Mouse (Mus musculus): Measurements from ENCODE around the gene Grip1.

Gene Grip1

GRCm38 (mm10) chr10:119834122-119834521 lies 380.5 kb downstream of the Grip1 start:
- no peak for DNase-seq (ENCODE audit: low spot score)

GRCm38 (mm10) chr10:119839645-119840044 lies 386.0 kb downstream of the Grip1 start:
- no peak for DNase-seq (ENCODE audit: low spot score)

GRCm38 (mm10) chr10:119842004-119842403 lies 388.4 kb downstream of the Grip1 start:
- DNase-seq (ENCODE audit: low spot score): no peak

- DNase-seq (ENCODE audit: low spot score): no peak
Measured at GRCm38 (mm10) chr10:119845705-119846410, 392.2 kb downstream of the Grip1 start.

GRCm38 (mm10) chr10:119851594-119851993 lies 398.0 kb downstream of the Grip1 start:
- no peak for DNase-seq (ENCODE audit: low spot score)

DNA sequence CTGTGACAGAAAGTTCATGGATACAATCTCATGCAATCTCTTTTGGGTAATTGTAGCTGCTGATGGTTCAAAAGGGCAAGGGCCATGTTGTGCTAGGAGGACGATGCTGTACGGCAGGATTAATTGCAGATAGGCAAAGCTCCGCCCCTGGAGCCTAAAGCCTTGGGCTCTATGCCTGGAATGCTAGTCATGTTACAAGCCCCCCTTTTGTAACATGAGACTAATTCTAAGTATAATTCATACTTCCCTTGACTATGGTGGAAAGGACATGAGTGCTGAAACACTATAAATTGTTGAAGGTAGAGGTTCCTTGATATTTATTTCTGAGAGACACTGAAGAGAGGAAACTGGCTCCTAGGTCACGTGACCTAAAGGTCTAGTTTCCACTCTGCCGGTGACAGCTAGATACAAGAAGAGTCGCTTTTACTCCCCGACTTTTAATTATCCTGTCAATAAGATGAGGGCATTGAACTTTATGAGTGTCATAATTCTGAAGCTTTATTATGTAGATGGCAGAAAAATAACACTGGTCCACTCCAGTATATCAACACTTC lies 399.0 kb downstream of the Grip1 start:
- DNase-seq (ENCODE audit: low spot score): no peak

DNA sequence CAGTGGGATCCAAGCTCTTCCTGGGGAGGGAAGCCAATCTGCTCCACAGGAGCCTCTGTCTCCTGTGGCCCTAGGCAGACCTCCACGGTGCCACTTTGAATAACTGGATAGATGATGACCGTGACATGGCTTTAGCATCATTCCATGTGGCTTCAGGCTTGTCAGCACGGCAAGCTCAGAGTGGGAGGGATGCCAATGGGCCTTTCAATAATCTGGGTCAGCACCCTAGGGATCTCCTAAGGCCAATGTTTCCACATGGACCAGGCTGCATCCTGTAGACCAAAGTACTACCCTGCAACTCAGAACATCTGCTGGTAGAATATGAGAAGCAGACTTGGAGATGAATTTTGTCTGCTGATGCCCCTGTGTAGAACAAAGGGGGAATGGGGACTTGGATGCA lies 414.1 kb downstream of the Grip1 start:
- no peak for DNase-seq (ENCODE audit: low spot score)

- DNase-seq (ENCODE audit: low spot score): no peak
Measured at GRCm38 (mm10) chr10:119868995-119869579, 415.5 kb downstream of the Grip1 start.

GRCm38 (mm10) chr10:119876721-119877120 lies 423.1 kb downstream of the Grip1 start:
- DNase-seq (ENCODE audit: low spot score): no peak

DNA sequence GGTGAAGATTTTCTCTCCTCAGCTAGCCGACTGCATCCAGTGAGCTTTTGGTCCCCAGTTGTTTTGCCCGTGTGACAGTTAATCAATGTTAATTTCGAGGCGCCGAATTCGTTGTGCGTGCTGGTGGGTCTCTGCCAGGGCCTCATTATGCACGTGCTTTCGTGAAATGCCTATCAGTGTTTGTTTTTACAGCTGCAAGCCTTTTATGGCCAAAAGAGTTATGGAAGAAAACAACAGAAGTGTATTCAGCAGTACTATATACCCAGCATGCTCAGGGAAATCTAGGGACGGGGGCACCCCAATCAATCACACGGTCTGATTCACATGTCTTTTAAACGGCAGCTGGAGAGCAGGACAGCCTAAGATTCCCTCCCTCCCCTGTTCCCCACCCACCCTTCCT lies 424.7 kb downstream of the Grip1 start:
- no peak for DNase-seq (ENCODE audit: low spot score)

- no peak for DNase-seq (ENCODE audit: low spot score)
Measured at GRCm38 (mm10) chr10:119884591-119884990, 431.0 kb downstream of the Grip1 start.

GRCm38 (mm10) chr10:119885563-119885962 lies 431.9 kb downstream of the Grip1 start:
- DNase-seq (ENCODE audit: low spot score): no peak

- DNase-seq (ENCODE audit: low spot score): no peak
Measured at GRCm38 (mm10) chr10:119886681-119887080, 433.1 kb downstream of the Grip1 start.

DNA sequence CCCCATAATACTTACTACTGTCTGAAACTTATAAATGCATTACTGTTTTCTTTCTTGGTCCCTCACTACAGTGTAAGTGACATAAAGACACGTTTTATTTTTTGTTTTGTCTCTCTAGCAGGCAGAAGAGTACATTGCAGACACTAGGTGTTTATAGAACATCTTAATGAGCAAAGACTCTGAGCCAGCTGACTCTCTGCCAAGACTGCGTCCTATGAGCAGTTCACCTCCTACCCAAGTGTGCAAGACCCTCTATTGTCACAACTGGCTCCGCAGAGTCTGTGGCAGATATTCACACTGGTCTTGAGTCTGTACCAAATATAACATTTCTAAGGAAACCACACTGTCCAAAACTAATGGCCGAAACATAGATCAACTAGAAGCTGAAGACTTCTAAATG lies 449.1 kb downstream of the Grip1 start:
- DNase-seq (ENCODE audit: low spot score): no peak

- no peak for DNase-seq (ENCODE audit: low spot score)
Measured at GRCm38 (mm10) chr10:119906869-119907268, 453.2 kb downstream of the Grip1 start.

DNA sequence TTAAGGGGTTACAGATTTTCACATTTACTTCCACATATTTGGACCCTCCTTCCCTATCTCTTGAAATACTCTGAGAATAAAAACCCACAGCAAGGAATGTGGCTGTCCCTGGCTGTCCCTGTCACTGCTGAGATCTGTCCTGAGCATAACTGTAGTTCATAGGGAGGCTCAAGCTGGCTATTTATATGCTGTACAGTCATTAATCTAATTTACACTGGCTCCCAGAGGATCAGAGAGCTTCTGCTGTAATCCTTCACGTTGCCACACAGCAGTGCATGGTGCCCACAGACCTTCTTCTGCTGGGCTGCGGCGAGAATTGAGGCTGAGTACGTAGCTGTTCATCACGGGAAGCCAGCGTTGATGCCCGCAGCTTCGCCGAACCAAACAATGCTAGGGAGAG lies 464.4 kb downstream of the Grip1 start:
- DNase-seq (ENCODE audit: low spot score): no peak

DNA sequence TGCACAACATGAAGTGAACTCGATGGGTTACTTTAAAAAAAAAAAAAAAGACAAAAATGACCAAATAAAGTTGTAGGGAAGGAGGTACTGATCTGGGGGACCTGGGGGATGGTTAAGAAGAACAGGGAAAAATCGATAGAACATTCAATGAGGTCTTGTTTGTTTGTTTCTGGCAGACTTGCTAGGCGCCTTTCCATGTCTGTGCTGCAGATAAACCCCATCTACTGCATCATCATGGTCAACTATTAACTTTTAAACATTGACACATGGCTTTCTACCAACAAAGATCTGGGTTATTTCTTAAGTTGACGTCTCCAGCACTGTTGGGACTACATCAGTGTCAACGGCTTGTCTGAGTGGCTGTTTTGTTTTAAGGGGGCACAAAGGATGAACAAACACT lies 474.3 kb downstream of the Grip1 start:
- DNase-seq (ENCODE audit: low spot score): no peak

GRCm38 (mm10) chr10:119928921-119929320 lies 475.3 kb downstream of the Grip1 start:
- no peak for DNase-seq (ENCODE audit: low spot score)

GRCm38 (mm10) chr10:119932794-119933193 lies 479.2 kb downstream of the Grip1 start:
- no peak for DNase-seq (ENCODE audit: low spot score)

- DNase-seq (ENCODE audit: low spot score): no peak
Measured at GRCm38 (mm10) chr10:119933362-119933761, 479.7 kb downstream of the Grip1 start.

GRCm38 (mm10) chr10:119935231-119935630 lies 481.6 kb downstream of the Grip1 start:
- DNase-seq (ENCODE audit: low spot score): no peak

DNA sequence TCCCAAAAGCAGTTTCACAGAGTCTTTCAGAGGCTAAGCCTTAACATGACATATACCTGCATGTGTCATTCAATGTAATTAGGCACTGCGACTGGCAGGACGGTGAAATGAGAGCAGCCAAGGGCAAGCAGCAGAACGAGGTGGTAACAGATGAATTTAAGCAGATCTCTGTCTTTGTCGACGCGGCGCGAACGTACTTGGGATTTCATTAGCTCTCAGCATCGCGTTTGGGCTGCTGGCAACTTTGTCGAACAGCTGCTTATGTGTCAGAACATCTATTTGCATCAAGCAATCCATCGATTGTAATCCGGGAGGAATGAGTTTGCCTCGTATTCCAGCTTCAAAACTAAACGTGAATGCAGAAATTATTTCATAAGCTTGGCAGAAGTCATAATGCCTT lies 483.9 kb downstream of the Grip1 start:
- no peak for DNase-seq (ENCODE audit: low spot score)

DNA sequence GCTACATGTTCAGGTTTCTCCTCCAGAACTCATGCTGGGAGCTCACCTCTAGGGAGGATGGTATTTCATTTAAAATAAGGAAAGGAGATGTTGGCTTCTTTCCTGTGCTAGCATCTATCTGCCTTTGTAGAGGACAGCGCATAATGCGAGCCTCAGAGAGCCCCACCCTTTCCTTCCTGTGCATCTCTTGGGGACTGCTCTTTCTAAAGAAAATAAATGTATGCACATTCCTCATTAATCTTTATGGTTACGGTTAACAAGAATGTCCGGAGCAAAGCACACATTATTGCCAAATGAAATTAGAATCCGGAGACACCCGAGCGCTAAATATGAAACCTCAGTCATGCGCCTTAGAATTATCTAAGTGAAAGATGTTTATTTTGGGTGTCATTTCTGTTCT lies 490.3 kb downstream of the Grip1 start:
- no peak for DNase-seq (ENCODE audit: low spot score)

DNA sequence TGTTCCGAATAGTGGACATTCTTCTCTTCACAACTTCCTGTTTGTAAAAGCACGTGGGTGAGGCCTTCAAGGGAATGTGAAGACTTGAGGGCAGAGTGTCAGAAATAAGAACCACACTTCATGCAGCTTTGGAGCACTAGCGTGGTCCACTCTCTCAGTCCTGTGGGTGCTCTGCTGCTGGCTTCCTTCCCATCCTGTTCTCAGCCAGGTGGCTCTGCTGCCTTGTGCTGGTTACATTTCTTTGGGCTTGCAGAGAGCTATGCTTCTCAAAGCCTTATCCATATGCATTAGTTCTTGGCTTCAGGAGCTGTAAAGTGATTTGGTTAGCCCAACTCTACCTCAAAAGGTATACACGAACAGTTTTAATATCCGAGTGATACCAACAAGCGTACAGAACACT lies 497.8 kb downstream of the Grip1 start:
- no peak for DNase-seq (ENCODE audit: low spot score)

All from T-cell, adult 2 months (primary cell).